Mouse (Mus musculus) midbrain, embryonic 16.5 days (tissue): ENCODE measurements around the gene Suox. TPM values are rescaled to one million over a fixed set of nuclear protein-coding genes. Genes with fewer than 3 reads are reported as not detected.
"Not testable (repeated sequence)": the region's sequence is repeated elsewhere in the genome, so short reads cannot be mapped to it uniquely, and the experiment has no call there.

Source experiments
- ATAC-seq: fragments of 200-750 bp; cut with Nextera tagmentation; 2 replicates; pipeline ENCODE4 v1.8.0; 2017; ENCODE audit warnings: moderate TSS enrichment
- H3K27ac ChIP-seq: fragments of 300-500 bp; sonication (generic); 2 replicates; pipeline ENCODE4 v1.5.1; 2014; ENCODE audit warnings: mild to moderate bottlenecking, low read length, mixed read lengths
- H3K27me3 ChIP-seq: fragments of 300-500 bp; sonication (generic); 2 replicates; pipeline ENCODE4 v1.6.1; 2014; ENCODE audit warnings: low read depth, low read length, mixed read lengths; ENCODE audit not compliant: control insufficient read depth, insufficient read depth
- H3K36me3 ChIP-seq: fragments of 300-500 bp; sonication (generic); 2 replicates; pipeline ENCODE4 v1.6.1; 2014; ENCODE audit warnings: mild to moderate bottlenecking, low read length, moderate library complexity, mixed read lengths; ENCODE audit not compliant: control insufficient read depth, insufficient read depth
- H3K4me1 ChIP-seq: fragments of 300-500 bp; sonication (generic); 2 replicates; pipeline ENCODE4 v1.6.1; 2014; ENCODE audit warnings: mild to moderate bottlenecking, low read length, mixed read lengths; ENCODE audit not compliant: control insufficient read depth, insufficient read depth
- H3K4me2 ChIP-seq: fragments of 300-500 bp; sonication (generic); 2 replicates; pipeline ENCODE4 v1.6.1; 2014; ENCODE audit warnings: mild to moderate bottlenecking, low read length, mixed read lengths
- H3K4me3 ChIP-seq: fragments of 300-500 bp; sonication (generic); 2 replicates; pipeline ENCODE4 v1.5.1; 2014; ENCODE audit warnings: low read depth, mild to moderate bottlenecking, low read length, moderate library complexity, mixed read lengths
- H3K9ac ChIP-seq: fragments of 300-500 bp; sonication (generic); 2 replicates; pipeline ENCODE4 v1.6.1; 2014; ENCODE audit warnings: low read depth, low read length, mixed read lengths
- H3K9me3 ChIP-seq: fragments of 300-500 bp; sonication (generic); replicated peaks from 2 replicates; pipeline ENCODE4 v1.6.1; 2014; ENCODE audit warnings: mild to moderate bottlenecking, low read length, mixed read lengths; ENCODE audit not compliant: control insufficient read depth, poor library complexity, severe bottlenecking
- WGBS: fragments of 180-500 bp; shearing (Covaris S2); extraction: QIAGEN DNeasy Blood & Tissue Kit; methylation state at CpG from one replicate; pipeline ENCODE4 v1.1.7; 2014; 5-methylcytosine and 5-hydroxymethylcytosine counted together
- polyA plus RNA-seq: library from polyadenylated mRNA; unstranded; fragments of >200 nt; fragmentation: Nextera tagmentation; extraction: Ambion mirVana; gene quantifications from 2 replicates; pipeline ENCODE4 v1.2.1, GENCODE M21; 2015

Suox gene
- polyA plus RNA-seq, 1 experiment from 2014 or later = 13.7 TPM

GRCm38 (mm10) chr10:128623106-128623613 is 50.7 kb downstream of the Suox start:
- not testable (repeated sequence) for H3K27me3 ChIP-seq, H3K9ac ChIP-seq, H3K9me3 ChIP-seq, H3K4me2 ChIP-seq, H3K4me3 ChIP-seq, H3K27ac ChIP-seq, H3K4me1 ChIP-seq, ATAC-seq
- WGBS = 84% methylated on average over 4 of the region's 4 CpGs
- H3K36me3 ChIP-seq = peaks cover 13% of the 10 kb centered on the region

- Histone ChIP-seq H3K36me3 (peaks cover 13% of the 10 kb centered on the region), H3K4me1 (peaks cover 8% of the 10 kb centered on the region), H3K27ac (no peak overlapping the region), H3K9ac (no peak overlapping the region), H3K4me2 (no peak overlapping the region), H3K27me3 (no peaks in the 10 kb centered on the region), H3K4me3 (no peak overlapping the region), H3K9me3 (no peaks in the 10 kb centered on the region)
- ATAC-seq = no peak
- 83% methylated on average over 4 of the region's 4 CpGs for WGBS
These were observed 51.2 kb downstream of the Suox start for GRCm38 (mm10) chr10:128622702-128623101.

- no peak overlapping the region for H3K4me3 ChIP-seq
- 85% methylated on average over 3 of the region's 3 CpGs for WGBS
- no peak overlapping the region for H3K27ac ChIP-seq
- H3K27me3 ChIP-seq = no peaks in the 10 kb centered on the region
- ATAC-seq = no peak
- H3K9ac ChIP-seq = no peak overlapping the region
- H3K4me2 ChIP-seq = no peak overlapping the region
- peaks cover 8% of the 10 kb centered on the region for H3K4me1 ChIP-seq
- no peaks in the 10 kb centered on the region for H3K9me3 ChIP-seq
- H3K36me3 ChIP-seq = peaks cover 13% of the 10 kb centered on the region
These were observed 51.8 kb downstream of the Suox start for GRCm38 (mm10) chr10:128621986-128622520.

GRCm38 (mm10) chr10:128620241-128620640 is 53.6 kb downstream of the Suox start:
- ATAC-seq = no peak
- H3K27ac ChIP-seq = no peak overlapping the region
- H3K27me3 ChIP-seq = no peaks in the 10 kb centered on the region
- no peak overlapping the region for H3K4me3 ChIP-seq
- peaks cover 5% of the 10 kb centered on the region for H3K4me1 ChIP-seq
- no peak overlapping the region for H3K9ac ChIP-seq
- H3K4me2 ChIP-seq = no peak overlapping the region
- H3K9me3 ChIP-seq = no peaks in the 10 kb centered on the region
- peaks cover 13% of the 10 kb centered on the region for H3K36me3 ChIP-seq

Other genes starting within 250 kb of the Suox start
- 185 and 195 TPM in 2 replicates for gene Smarcc2, start 214.8 kb downstream of the Suox start, polyA plus RNA-seq
- gene Myl6, start 179.9 kb downstream of the Suox start, polyA plus RNA-seq = 852 and 855 TPM in 2 replicates
- 5.3 and 6.4 TPM in 2 replicates for gene Myl6b, start 175.4 kb downstream of the Suox start, polyA plus RNA-seq
- 8.8 and 8.9 TPM in 2 replicates for gene Esyt1, start 148.2 kb downstream of the Suox start, polyA plus RNA-seq
- gene Zc3h10, start 126.3 kb downstream of the Suox start, polyA plus RNA-seq = 17.8 and 19.7 TPM in 2 replicates
- gene Rpl41, start 124.8 kb downstream of the Suox start, polyA plus RNA-seq = 1,924 and 2,018 TPM in 2 replicates
- 124 and 125 TPM in 2 replicates for gene Pa2g4, start 108.1 kb downstream of the Suox start, polyA plus RNA-seq
- gene Erbb3, start 84.4 kb downstream of the Suox start, polyA plus RNA-seq = 0.41 and 0.47 TPM in 2 replicates
- 295 and 315 TPM in 2 replicates for gene Rps26, start 47.3 kb downstream of the Suox start, polyA plus RNA-seq
- 23.1 and 23.5 TPM in 2 replicates for gene Ikzf4, start 28.1 kb downstream of the Suox start, polyA plus RNA-seq
- gene Rab5b, start 22.2 kb upstream of the Suox start, polyA plus RNA-seq = 119 and 128 TPM in 2 replicates
- gene Pmel, start 30.1 kb upstream of the Suox start, polyA plus RNA-seq = 0.37 and 0.77 TPM in 2 replicates
- 14.6 and 15.0 TPM in 2 replicates for gene Cdk2, start 31.0 kb upstream of the Suox start, polyA plus RNA-seq
- 6.1 and 6.3 TPM in 2 replicates for gene Dgka, start 70.8 kb upstream of the Suox start, polyA plus RNA-seq
- 45.5 and 47.7 TPM in 2 replicates for gene Pym1, start 73.8 kb upstream of the Suox start, polyA plus RNA-seq
- 0.51 and 0.88 TPM in 2 replicates for gene Mmp19, start 116.8 kb upstream of the Suox start, polyA plus RNA-seq
- gene Dnajc14, start 130.0 kb upstream of the Suox start, polyA plus RNA-seq = 54.2 and 59.5 TPM in 2 replicates
- 14.8 and 16.1 TPM in 2 replicates for gene Tmem198b, start 130.3 kb upstream of the Suox start, polyA plus RNA-seq
- gene Sarnp, start 143.3 kb upstream of the Suox start, polyA plus RNA-seq = 143 and 152 TPM in 2 replicates
- gene Ormdl2, start 147.6 kb upstream of the Suox start, polyA plus RNA-seq = 17.7 and 18.6 TPM in 2 replicates
- gene Gdf11, start 217.6 kb upstream of the Suox start, polyA plus RNA-seq = 7.6 and 7.9 TPM in 2 replicates
- gene Cd63, start 226.9 kb upstream of the Suox start, polyA plus RNA-seq = 152 and 195 TPM in 2 replicates
- 13.6 TPM in 2 replicates for gene Rdh5, start 248.8 kb upstream of the Suox start, polyA plus RNA-seq
- gene Bloc1s1, start 250.0 kb upstream of the Suox start, polyA plus RNA-seq = 227 and 228 TPM in 2 replicates